Mouse (Mus musculus): ENCODE measurements around the gene Rusc1. TPM values are rescaled to one million over a fixed set of nuclear protein-coding genes. Genes with fewer than 3 reads are reported as not detected.

Gene Rusc1
- total and polyA plus RNA-seq, 3 experiments, result 40.8 to 58.9 TPM; not detected in 1

- no peak for TF ChIP-seq MAX (IDR thresholded peaks at IDR 0.05; ENCODE audit: low read length)
- no peak for TF ChIP-seq POLR2AphosphoS2 (IDR thresholded peaks at IDR 0.05; ENCODE audit: low read length)
- TF ChIP-seq JUND (IDR thresholded peaks at IDR 0.05; ENCODE audit: low read depth, low read length), result no peak
- no peak for TF ChIP-seq ZKSCAN1 (IDR thresholded peaks at IDR 0.05; ENCODE audit: low read depth, low read length)
- no peak for TF ChIP-seq GATA1 (IDR thresholded peaks at IDR 0.05; ENCODE audit: low read depth, low read length)
- TF ChIP-seq EP300 (IDR thresholded peaks at IDR 0.05; ENCODE audit: low read depth in 1 of 2, low read length in 2 of 2), result no peak
- TF ChIP-seq TBP (IDR thresholded peaks at IDR 0.05; ENCODE audit: low read depth, low read length), result no peak
- no peak for TF ChIP-seq NELFE (IDR thresholded peaks at IDR 0.05; ENCODE audit: low read depth, low read length)
- H3K27me3 ChIP-seq (ENCODE audit: control insufficient read depth in 1 of 2, insufficient read depth in 2 of 2, low read length in 2 of 2), result peaks cover 0 to 1% of the 10 kb centered on the region in 2 experiments; a peak in 1 of 4 replicates
- H3K36me3 ChIP-seq (ENCODE audit: control insufficient read depth in 1 of 2, insufficient read depth in 2 of 2, low read length in 2 of 2), result peaks cover 0 to 7% of the 10 kb centered on the region in 2 experiments; a peak in 2 of 4 replicates
- peaks cover 8 to 9% of the 10 kb centered on the region in 2 experiments; a peak in 3 of 4 replicates for H3K4me1 ChIP-seq (ENCODE audit: control insufficient read depth in 1 of 2, insufficient read depth in 2 of 2, low read length in 2 of 2)
- H3K9me3 ChIP-seq (replicated peaks; ENCODE audit: insufficient read depth, low read length), result no peaks in the 10 kb centered on the region
- no peak overlapping the region for H3K27ac ChIP-seq (ENCODE audit: control insufficient read depth, low read depth, low read length)
- DNase-seq (ENCODE audit: low read depth, low spot score), result no peak
- H3K4me3 ChIP-seq (ENCODE audit: control insufficient read depth in 1 of 2, insufficient read depth in 1 of 2, low read depth in 2 of 2, low read length in 2 of 2), result no peak overlapping the region
- no peaks in the 10 kb centered on the region for H3K79me2 ChIP-seq (ENCODE audit: control insufficient read depth, insufficient read depth, low read length, poor library complexity)
- H3K9ac ChIP-seq (ENCODE audit: control insufficient read depth, low read depth, low read length, poor library complexity, severe bottlenecking), result no peak overlapping the region
Observed at GRCm38 (mm10) chr3:89113058-89113457, 19.9 kb upstream of the Rusc1 start.

GRCm38 (mm10) chr3:89108146-89108545, 15.0 kb upstream of the Rusc1 start:
- no peak overlapping the region for H3K4me3 ChIP-seq (ENCODE audit: control insufficient read depth in 1 of 2, insufficient read depth in 1 of 2, low read depth in 2 of 2, low read length in 2 of 2)
- H3K4me1 ChIP-seq (ENCODE audit: control insufficient read depth in 1 of 2, insufficient read depth in 2 of 2, low read length in 2 of 2), result peaks cover 15 to 18% of the 10 kb centered on the region in 2 experiments
- peak overlapping the region; percentile 51 for H3K9ac ChIP-seq (ENCODE audit: control insufficient read depth, low read depth, low read length, poor library complexity, severe bottlenecking)
- no peak for TF ChIP-seq NRF1 (IDR thresholded peaks at IDR 0.05; ENCODE audit: insufficient read depth, low read depth, low read length, poor library complexity, severe bottlenecking)
- no peak for TF ChIP-seq MAZ (IDR thresholded peaks at IDR 0.05; ENCODE audit: low read depth, low read length)
- TF ChIP-seq POLR2A (IDR thresholded peaks at IDR 0.05; ENCODE audit: control insufficient read depth in 1 of 2, insufficient read depth in 1 of 2, low read depth in 1 of 2, low read length in 2 of 2, poor library complexity in 1 of 2), result no peak
- no peak for TF ChIP-seq NELFE (IDR thresholded peaks at IDR 0.05; ENCODE audit: low read depth, low read length)
- TF ChIP-seq MEF2A (IDR thresholded peaks at IDR 0.05; ENCODE audit: extremely low read depth, insufficient replicate concordance, low read depth, low read length, poor library complexity, severe bottlenecking), result no peak
- no peak for TF ChIP-seq HCFC1 (IDR thresholded peaks at IDR 0.05; ENCODE audit: low read depth, low read length)
- no peaks in the 10 kb centered on the region for H3K9me3 ChIP-seq (replicated peaks; ENCODE audit: insufficient read depth, low read length)
- H3K36me3 ChIP-seq (ENCODE audit: control insufficient read depth in 1 of 2, insufficient read depth in 2 of 2, low read length in 2 of 2), result peaks cover 0 to 20% of the 10 kb centered on the region in 2 experiments; a peak in 2 of 4 replicates
- H3K27me3 ChIP-seq (ENCODE audit: control insufficient read depth in 1 of 2, insufficient read depth in 2 of 2, low read length in 2 of 2), result no peaks in the 10 kb centered on the region
- peak overlapping the region; percentile 80; the same call in 1 of the 2 replicates for H3K27ac ChIP-seq (ENCODE audit: control insufficient read depth, low read depth, low read length)
- H3K79me2 ChIP-seq (ENCODE audit: control insufficient read depth, insufficient read depth, low read length, poor library complexity), result no peaks in the 10 kb centered on the region
- DNase-seq (ENCODE audit: low read depth, low spot score), result no peak

GRCm38 (mm10) chr3:89107545-89107944, 14.4 kb upstream of the Rusc1 start:
- Histone ChIP-seq H3K4me3 (ENCODE audit: control insufficient read depth in 1 of 2, insufficient read depth in 1 of 2, low read depth in 2 of 2, low read length in 2 of 2) (peak overlapping the region in 1 of 2 experiments; percentile 25; a peak in 1 of 4 replicates), H3K9ac (ENCODE audit: control insufficient read depth, low read depth, low read length, poor library complexity, severe bottlenecking) (peak overlapping the region; percentile 51), H3K79me2 (ENCODE audit: control insufficient read depth, insufficient read depth, low read length, poor library complexity) (no peaks in the 10 kb centered on the region), H3K27me3 (ENCODE audit: control insufficient read depth in 1 of 2, insufficient read depth in 2 of 2, low read length in 2 of 2) (no peaks in the 10 kb centered on the region), H3K36me3 (ENCODE audit: control insufficient read depth in 1 of 2, insufficient read depth in 2 of 2, low read length in 2 of 2) (peaks cover 0 to 20% of the 10 kb centered on the region in 2 experiments; a peak in 2 of 4 replicates), H3K9me3 (replicated peaks; ENCODE audit: insufficient read depth, low read length) (no peaks in the 10 kb centered on the region), H3K27ac (ENCODE audit: control insufficient read depth, low read depth, low read length) (peak overlapping the region; percentile 80), H3K4me1 (ENCODE audit: control insufficient read depth in 1 of 2, insufficient read depth in 2 of 2, low read length in 2 of 2) (peaks cover 15 to 18% of the 10 kb centered on the region in 2 experiments)
- DNase-seq (ENCODE audit: low read depth, low spot score), result peak; percentile 77
- TF ChIP-seq POLR2AphosphoS5 (IDR thresholded peaks at IDR 0.05; ENCODE audit: borderline replicate concordance, low read depth, low read length) (no peak), MAX (IDR thresholded peaks at IDR 0.05; ENCODE audit: low read length) (peak; percentile 26; the same call in 1 of the 2 replicates), HCFC1 (IDR thresholded peaks at IDR 0.05; ENCODE audit: low read depth, low read length) (peak; percentile 51), ELF1 (IDR thresholded peaks at IDR 0.05; ENCODE audit: low read depth, low read length) (0 out of 2 replicates have a peak, but pooled peaks have one; percentile 26), SMC3 (IDR thresholded peaks at IDR 0.05; ENCODE audit: low read depth, low read length) (no peak), EP300 (IDR thresholded peaks at IDR 0.05; ENCODE audit: low read depth in 1 of 2, low read length in 2 of 2) (peak; percentile 67 to 83), TCF12 (IDR thresholded peaks at IDR 0.05; ENCODE audit: low read depth, low read length) (peak; percentile 59; the same call in 1 of the 2 replicates), GATA1 (IDR thresholded peaks at IDR 0.05; ENCODE audit: low read depth, low read length) (peak; percentile 74), RCOR1 (IDR thresholded peaks at IDR 0.05; ENCODE audit: low read depth, low read length) (peak; percentile 70), JUND (IDR thresholded peaks at IDR 0.05; ENCODE audit: low read depth, low read length) (0 out of 2 replicates have a peak, but pooled peaks have one; percentile 42), ETS1 (IDR thresholded peaks at IDR 0.05; ENCODE audit: low read depth, low read length) (peak; percentile 62; the same call in 1 of the 2 replicates)
